Mouse (Mus musculus) gonadal fat pad, adult 2 months (tissue): Measurements from ENCODE around the gene Nphp1. TPM values are rescaled to one million over a fixed set of nuclear protein-coding genes. Genes with fewer than 3 reads are reported as not detected.

ENCODE experiments used
- DNase-seq: peaks from one replicate; pipeline ENCODE4 v3.0.0-alpha.2; 2012; ENCODE audit warnings: low read depth
- polyA plus RNA-seq: library from polyadenylated mRNA; depleted of rRNA; stranded (reverse); fragments of >200 nt; gene quantifications from 2 replicates; pipeline ENCODE4 v1.2.3, GENCODE M21; 2012

Nphp1 gene
- polyA plus RNA-seq, 1 experiment, result 19.9 TPM

- DNase-seq, result no peak
Observed at GRCm38 (mm10) chr2:127749376-127749775, 39.3 kb downstream of the Nphp1 start.

GRCm38 (mm10) chr2:127748316-127748715 lies 40.4 kb downstream of the Nphp1 start:
- no peak for DNase-seq

- no peak for DNase-seq
Observed at GRCm38 (mm10) chr2:127742637-127743036, 46.1 kb downstream of the Nphp1 start.

GRCm38 (mm10) chr2:127740756-127741519 lies 47.8 kb downstream of the Nphp1 start:
- no peak for DNase-seq

GRCm38 (mm10) chr2:127737885-127738284 lies 50.8 kb downstream of the Nphp1 start:
- DNase-seq, result no peak

GRCm38 (mm10) chr2:127736631-127737209 lies 52.0 kb downstream of the Nphp1 start:
- no peak for DNase-seq

GRCm38 (mm10) chr2:127735512-127736145 lies 53.1 kb downstream of the Nphp1 start:
- DNase-seq, result no peak

- no peak for DNase-seq
Observed at GRCm38 (mm10) chr2:127734889-127735288, 53.8 kb downstream of the Nphp1 start.

GRCm38 (mm10) chr2:127730301-127730997 lies 58.2 kb downstream of the Nphp1 start:
- no peak for DNase-seq

- no peak for DNase-seq
Observed at GRCm38 (mm10) chr2:127729671-127730070, 59.0 kb downstream of the Nphp1 start, which contains the start of gene Mall. Gene Mall (minus strand): TSS chr2:127729932.

- no peak for DNase-seq
Observed at GRCm38 (mm10) chr2:127728661-127729450, 59.8 kb downstream of the Nphp1 start.

- no peak for DNase-seq
Observed at GRCm38 (mm10) chr2:127728146-127728545, 60.6 kb downstream of the Nphp1 start.

GRCm38 (mm10) chr2:127723193-127723592 lies 65.5 kb downstream of the Nphp1 start:
- DNase-seq, result no peak

- DNase-seq, result no peak
Observed at GRCm38 (mm10) chr2:127722176-127722892, 66.4 kb downstream of the Nphp1 start.

- DNase-seq, result no peak
Observed at GRCm38 (mm10) chr2:127718839-127719468, 69.7 kb downstream of the Nphp1 start.

- no peak for DNase-seq
Observed at GRCm38 (mm10) chr2:127714726-127715125, 74.0 kb downstream of the Nphp1 start.

GRCm38 (mm10) chr2:127708792-127709191 lies 79.9 kb downstream of the Nphp1 start:
- no peak for DNase-seq

- DNase-seq, result no peak
Observed at GRCm38 (mm10) chr2:127708060-127708459, 80.6 kb downstream of the Nphp1 start.

- DNase-seq, result no peak
Observed at GRCm38 (mm10) chr2:127705267-127705666, 83.4 kb downstream of the Nphp1 start.
